Mouse (Mus musculus): ENCODE data around the gene Ctf2. TPM values are rescaled to one million over a fixed set of nuclear protein-coding genes. Genes with fewer than 3 reads are reported as not detected.

The Ctf2 gene
- polyA plus RNA-seq, 1 experiment from 2014 or later = 0.10 TPM

DNA sequence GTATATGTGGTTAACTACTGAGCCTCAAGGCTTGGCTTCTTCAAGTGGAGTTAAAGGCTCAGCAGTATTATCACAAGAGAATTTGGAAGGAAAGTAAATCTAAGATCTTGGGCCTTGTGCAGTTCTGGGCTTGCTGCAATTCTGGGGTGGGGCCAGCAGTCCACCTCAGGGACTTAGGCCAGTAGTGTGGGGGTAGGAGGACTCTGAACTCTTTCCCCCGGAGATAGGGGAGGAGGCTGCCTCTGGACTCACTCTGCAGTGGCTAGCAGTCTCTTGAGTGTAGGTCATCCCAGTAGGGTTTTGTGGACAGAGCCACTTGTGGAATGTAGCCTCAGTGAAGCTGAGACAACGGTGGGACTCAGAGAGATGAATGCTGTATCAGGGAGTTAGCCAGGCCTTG is 33.8 kb upstream of the Ctf2 start:
- no peaks in the 10 kb centered on the region for H3K27me3 ChIP-seq (ENCODE audit: control insufficient read depth, insufficient read depth, low read depth, low read length)
- peaks cover 16% of the 10 kb centered on the region for H3K4me1 ChIP-seq (ENCODE audit: control insufficient read depth, insufficient read depth, low read length)
- H3K9ac ChIP-seq (ENCODE audit: low read depth, low read length) = no peak overlapping the region
- H3K4me3 ChIP-seq (ENCODE audit: low read depth, low read length) = no peak overlapping the region
- H3K27ac ChIP-seq (ENCODE audit: low read length) = no peak overlapping the region
- 78% methylated on average over 2 of the region's 2 CpGs for WGBS
- H3K9me3 ChIP-seq (replicated peaks; ENCODE audit: control insufficient read depth, low read length, poor library complexity, severe bottlenecking) = no peaks in the 10 kb centered on the region
- ATAC-seq = no peak
- H3K4me2 ChIP-seq (ENCODE audit: low read length) = no peak overlapping the region
- peaks cover 34% of the 10 kb centered on the region for H3K36me3 ChIP-seq (ENCODE audit: control insufficient read depth, insufficient read depth, low read length)

DNA sequence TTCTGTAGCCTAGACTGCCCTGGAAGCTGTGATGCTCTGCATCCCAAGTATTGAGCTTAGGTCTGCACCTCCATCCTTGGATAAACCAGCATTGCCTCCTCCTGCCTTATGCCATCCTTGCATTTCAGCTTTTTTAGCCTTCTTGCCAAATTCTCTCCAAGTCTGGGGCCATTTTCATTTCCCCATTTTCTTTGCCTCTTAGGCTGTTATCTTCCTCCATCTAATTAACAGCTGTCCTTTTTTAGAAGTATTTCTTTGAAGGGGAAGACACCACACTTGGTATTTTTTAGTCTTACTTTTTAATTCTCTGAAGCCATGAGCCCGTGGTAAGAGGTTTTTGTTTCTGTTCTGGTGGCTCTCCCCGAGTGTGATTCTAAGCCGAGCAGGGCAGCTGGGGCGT is 31.7 kb upstream of the Ctf2 start:
- Histone ChIP-seq H3K36me3 (ENCODE audit: control insufficient read depth, insufficient read depth, low read length) (peaks cover 34% of the 10 kb centered on the region), H3K9ac (ENCODE audit: low read depth, low read length) (no peak overlapping the region), H3K27ac (ENCODE audit: low read length) (no peak overlapping the region), H3K9me3 (replicated peaks; ENCODE audit: control insufficient read depth, low read length, poor library complexity, severe bottlenecking) (no peaks in the 10 kb centered on the region), H3K4me2 (ENCODE audit: low read length) (no peak overlapping the region), H3K4me3 (ENCODE audit: low read depth, low read length) (no peak overlapping the region), H3K4me1 (ENCODE audit: control insufficient read depth, insufficient read depth, low read length) (peaks cover 3% of the 10 kb centered on the region; the same call in 1 of the 2 replicates), H3K27me3 (ENCODE audit: control insufficient read depth, insufficient read depth, low read depth, low read length) (no peaks in the 10 kb centered on the region)
- 90% methylated on average over 4 of the region's 4 CpGs for WGBS
- ATAC-seq = no peak

DNA sequence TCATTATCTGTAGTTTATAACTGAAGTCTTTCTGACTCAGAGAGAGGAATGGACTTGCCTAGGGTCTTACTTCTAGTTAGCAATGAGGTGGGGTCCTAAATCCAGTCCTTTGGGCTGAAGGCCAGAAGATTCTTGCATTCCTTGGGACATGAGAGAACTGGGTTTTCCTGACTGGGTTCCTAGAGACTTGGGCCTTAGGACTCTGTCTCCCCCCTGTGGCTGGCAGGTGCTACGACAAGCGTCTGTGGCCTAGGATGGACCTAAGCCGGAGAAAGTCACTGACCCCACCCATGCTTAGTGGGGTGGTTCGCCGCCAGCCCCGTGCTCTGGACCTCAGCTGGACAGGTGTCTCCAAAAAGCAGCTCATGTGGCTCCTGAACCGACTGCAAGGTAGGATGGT is 29.1 kb upstream of the Ctf2 start:
- H3K4me2 ChIP-seq (ENCODE audit: low read length) = no peak overlapping the region
- no peak overlapping the region for H3K27ac ChIP-seq (ENCODE audit: low read length)
- no peak overlapping the region for H3K9ac ChIP-seq (ENCODE audit: low read depth, low read length)
- ATAC-seq = no peak
- H3K9me3 ChIP-seq (replicated peaks; ENCODE audit: control insufficient read depth, low read length, poor library complexity, severe bottlenecking) = no peaks in the 10 kb centered on the region
- H3K4me3 ChIP-seq (ENCODE audit: low read depth, low read length) = no peak overlapping the region
- WGBS = 42% methylated on average over 7 of the region's 7 CpGs
- peaks cover 3% of the 10 kb centered on the region; the same call in 1 of the 2 replicates for H3K4me1 ChIP-seq (ENCODE audit: control insufficient read depth, insufficient read depth, low read length)
- peaks cover 32% of the 10 kb centered on the region for H3K36me3 ChIP-seq (ENCODE audit: control insufficient read depth, insufficient read depth, low read length)
- no peaks in the 10 kb centered on the region for H3K27me3 ChIP-seq (ENCODE audit: control insufficient read depth, insufficient read depth, low read depth, low read length)

DNA sequence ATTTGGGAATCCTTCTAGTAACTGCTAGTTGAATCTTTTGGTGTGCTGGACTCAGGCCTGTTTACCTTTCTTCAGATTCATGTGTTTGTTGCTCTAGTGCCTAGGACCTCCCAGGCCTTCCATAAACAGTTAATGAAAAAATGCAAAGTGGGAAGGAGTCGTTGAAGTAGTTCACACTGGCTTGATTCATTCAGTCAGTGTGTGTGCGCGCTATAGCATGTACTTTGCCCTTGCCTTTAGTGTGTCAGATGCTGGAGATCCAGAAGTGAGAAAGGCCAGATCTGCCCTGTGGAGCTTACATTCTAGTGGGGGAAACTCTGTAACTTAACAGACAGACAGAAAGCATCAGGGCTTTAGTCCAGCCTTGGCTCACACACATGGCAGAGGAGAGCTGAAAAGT is 28.5 kb upstream of the Ctf2 start:
- H3K27ac ChIP-seq (ENCODE audit: low read length) = no peak overlapping the region
- WGBS = 95% methylated on average over 3 of the region's 3 CpGs
- peaks cover 3% of the 10 kb centered on the region; the same call in 1 of the 2 replicates for H3K4me1 ChIP-seq (ENCODE audit: control insufficient read depth, insufficient read depth, low read length)
- no peaks in the 10 kb centered on the region for H3K27me3 ChIP-seq (ENCODE audit: control insufficient read depth, insufficient read depth, low read depth, low read length)
- H3K36me3 ChIP-seq (ENCODE audit: control insufficient read depth, insufficient read depth, low read length) = peaks cover 27% of the 10 kb centered on the region
- ATAC-seq = no peak
- no peaks in the 10 kb centered on the region for H3K9me3 ChIP-seq (replicated peaks; ENCODE audit: control insufficient read depth, low read length, poor library complexity, severe bottlenecking)
- H3K4me3 ChIP-seq (ENCODE audit: low read depth, low read length) = no peak overlapping the region
- no peak overlapping the region for H3K4me2 ChIP-seq (ENCODE audit: low read length)
- no peak overlapping the region for H3K9ac ChIP-seq (ENCODE audit: low read depth, low read length)

DNA sequence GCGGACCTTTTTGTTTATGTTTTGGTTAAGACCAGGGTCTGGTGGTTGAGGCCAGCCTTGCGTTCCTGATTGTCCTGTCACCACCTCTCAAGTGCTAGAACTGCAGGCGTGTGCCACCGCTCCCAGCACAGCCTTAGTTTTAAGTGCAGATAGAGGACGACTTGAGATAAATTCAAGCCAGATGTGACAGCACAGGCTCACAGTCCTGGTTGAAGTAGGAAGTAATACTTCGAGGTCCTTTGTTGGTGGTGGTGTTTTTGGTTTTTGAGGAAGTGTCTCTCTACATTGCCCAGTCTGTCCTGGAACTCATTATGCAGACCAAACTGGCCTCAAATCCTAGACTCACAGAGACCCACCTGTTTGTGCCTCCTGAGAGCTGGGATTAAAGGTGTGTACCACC is 27.8 kb upstream of the Ctf2 start:
- ATAC-seq = no peak
- WGBS = 83% methylated on average over 6 of the region's 6 CpGs
- no peak overlapping the region for H3K27ac ChIP-seq (ENCODE audit: low read length)
- H3K4me3 ChIP-seq (ENCODE audit: low read depth, low read length) = no peak overlapping the region
- no peaks in the 10 kb centered on the region for H3K27me3 ChIP-seq (ENCODE audit: control insufficient read depth, insufficient read depth, low read depth, low read length)
- H3K36me3 ChIP-seq (ENCODE audit: control insufficient read depth, insufficient read depth, low read length) = peaks cover 25% of the 10 kb centered on the region
- H3K9me3 ChIP-seq (replicated peaks; ENCODE audit: control insufficient read depth, low read length, poor library complexity, severe bottlenecking) = no peaks in the 10 kb centered on the region
- H3K4me2 ChIP-seq (ENCODE audit: low read length) = no peak overlapping the region
- H3K4me1 ChIP-seq (ENCODE audit: control insufficient read depth, insufficient read depth, low read length) = peaks cover 6% of the 10 kb centered on the region
- H3K9ac ChIP-seq (ENCODE audit: low read depth, low read length) = no peak overlapping the region

DNA sequence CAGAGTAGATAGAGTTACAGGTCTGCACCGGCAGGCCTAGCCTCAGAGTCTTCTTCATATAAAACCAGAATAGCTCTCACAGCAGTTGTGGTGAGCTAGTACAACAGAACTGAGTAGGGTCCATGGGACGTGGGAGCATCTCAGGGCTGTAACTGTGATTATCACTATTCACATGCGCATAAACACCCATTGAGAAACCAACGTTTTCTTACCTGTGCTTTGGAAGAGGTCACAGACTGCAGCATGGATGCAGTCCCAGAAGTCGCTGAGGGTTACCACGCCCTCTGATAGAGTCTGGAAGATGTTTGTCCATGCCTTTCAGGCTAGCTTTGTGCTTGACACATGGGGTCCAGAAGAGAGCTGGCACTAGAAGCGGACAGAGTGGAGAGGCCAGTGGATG is 21.8 kb upstream of the Ctf2 start:
- no peak overlapping the region for H3K4me2 ChIP-seq (ENCODE audit: low read length)
- WGBS = 94% methylated on average over 7 of the region's 7 CpGs
- no peak for ATAC-seq
- H3K27ac ChIP-seq (ENCODE audit: low read length) = no peak overlapping the region
- no peak overlapping the region for H3K4me3 ChIP-seq (ENCODE audit: low read depth, low read length)
- no peaks in the 10 kb centered on the region for H3K9me3 ChIP-seq (replicated peaks; ENCODE audit: control insufficient read depth, low read length, poor library complexity, severe bottlenecking)
- no peaks in the 10 kb centered on the region for H3K27me3 ChIP-seq (ENCODE audit: control insufficient read depth, insufficient read depth, low read depth, low read length)
- peaks cover 11% of the 10 kb centered on the region for H3K4me1 ChIP-seq (ENCODE audit: control insufficient read depth, insufficient read depth, low read length)
- no peak overlapping the region for H3K9ac ChIP-seq (ENCODE audit: low read depth, low read length)
- H3K36me3 ChIP-seq (ENCODE audit: control insufficient read depth, insufficient read depth, low read length) = peaks cover 51% of the 10 kb centered on the region

DNA sequence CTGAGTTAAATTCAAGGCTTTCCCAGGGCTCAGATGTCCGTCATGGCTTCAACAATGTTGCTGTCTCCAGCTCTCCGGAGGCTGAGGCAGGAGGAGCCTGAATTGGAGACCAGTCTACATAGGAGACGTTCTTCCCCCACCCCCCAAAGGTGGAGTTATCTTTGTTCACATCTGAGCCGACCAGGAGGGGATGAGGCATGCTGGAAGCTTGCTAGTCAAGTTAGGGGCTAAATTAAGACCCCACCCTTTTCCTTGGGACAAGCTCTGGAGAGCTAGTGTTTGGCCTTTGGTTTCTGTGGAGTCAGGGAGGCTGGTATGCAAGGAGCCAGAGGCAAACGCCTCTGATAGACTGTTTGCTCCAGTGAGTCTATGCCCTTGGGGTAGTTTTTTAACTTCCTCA is 21.2 kb upstream of the Ctf2 start:
- Histone ChIP-seq H3K4me3 (ENCODE audit: low read depth, low read length) (no peak overlapping the region), H3K4me2 (ENCODE audit: low read length) (no peak overlapping the region), H3K9ac (ENCODE audit: low read depth, low read length) (no peak overlapping the region), H3K36me3 (ENCODE audit: control insufficient read depth, insufficient read depth, low read length) (peaks cover 49% of the 10 kb centered on the region), H3K27me3 (ENCODE audit: control insufficient read depth, insufficient read depth, low read depth, low read length) (no peaks in the 10 kb centered on the region), H3K27ac (ENCODE audit: low read length) (no peak overlapping the region), H3K9me3 (replicated peaks; ENCODE audit: control insufficient read depth, low read length, poor library complexity, severe bottlenecking) (no peaks in the 10 kb centered on the region), H3K4me1 (ENCODE audit: control insufficient read depth, insufficient read depth, low read length) (peaks cover 12% of the 10 kb centered on the region)
- 76% methylated on average over 5 of the region's 5 CpGs for WGBS
- no peak for ATAC-seq

DNA sequence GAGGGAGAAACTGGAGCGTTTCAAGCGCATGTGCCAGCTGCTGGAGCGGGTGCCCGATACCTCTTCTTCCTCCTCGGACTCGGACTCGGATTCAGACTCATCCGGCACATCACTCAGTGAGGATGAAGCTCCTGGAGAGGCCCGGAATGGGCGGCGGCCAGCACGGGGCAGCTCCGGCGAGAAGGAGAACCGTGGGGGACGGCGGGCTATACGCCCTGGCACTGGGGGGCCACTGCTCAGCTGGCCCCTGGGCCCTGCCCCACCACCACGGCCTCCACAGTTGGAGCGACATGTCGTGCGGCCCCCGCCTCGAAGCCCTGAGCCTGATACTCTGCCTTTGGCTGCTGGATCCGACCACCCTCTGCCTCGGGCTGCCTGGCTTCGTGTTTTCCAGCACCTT is 20.1 kb upstream of the Ctf2 start:
- H3K36me3 ChIP-seq (ENCODE audit: control insufficient read depth, insufficient read depth, low read length) = peaks cover 42% of the 10 kb centered on the region
- no peaks in the 10 kb centered on the region for H3K27me3 ChIP-seq (ENCODE audit: control insufficient read depth, insufficient read depth, low read depth, low read length)
- no peak overlapping the region for H3K27ac ChIP-seq (ENCODE audit: low read length)
- no peaks in the 10 kb centered on the region for H3K9me3 ChIP-seq (replicated peaks; ENCODE audit: control insufficient read depth, low read length, poor library complexity, severe bottlenecking)
- no peak overlapping the region for H3K4me3 ChIP-seq (ENCODE audit: low read depth, low read length)
- H3K4me1 ChIP-seq (ENCODE audit: control insufficient read depth, insufficient read depth, low read length) = peaks cover 20% of the 10 kb centered on the region
- 92% methylated on average over 22 of the region's 27 CpGs for WGBS
- no peak for ATAC-seq
- no peak overlapping the region for H3K9ac ChIP-seq (ENCODE audit: low read depth, low read length)
- H3K4me2 ChIP-seq (ENCODE audit: low read length) = no peak overlapping the region

DNA sequence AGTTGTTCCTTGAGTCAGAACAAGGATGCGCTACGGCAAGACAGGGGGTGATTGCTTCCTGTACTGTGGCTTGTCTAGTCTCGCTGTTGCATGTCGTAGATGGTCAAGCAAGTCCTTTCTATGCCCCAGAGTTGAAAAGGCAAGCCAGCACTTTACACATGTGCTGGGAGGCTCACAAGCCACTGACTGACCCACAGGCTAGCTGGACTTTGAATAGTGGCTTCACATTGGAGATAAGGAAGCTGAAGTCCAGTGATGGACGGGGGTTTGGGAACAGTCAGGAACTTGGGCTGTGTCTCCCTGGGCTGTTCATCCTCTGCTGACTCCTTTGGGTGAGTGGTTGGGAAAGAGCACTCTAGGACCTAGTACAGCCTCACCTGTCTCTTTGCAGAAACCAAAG is 19.7 kb upstream of the Ctf2 start:
- H3K9me3 ChIP-seq (replicated peaks; ENCODE audit: control insufficient read depth, low read length, poor library complexity, severe bottlenecking) = no peaks in the 10 kb centered on the region
- no peak overlapping the region for H3K4me3 ChIP-seq (ENCODE audit: low read depth, low read length)
- H3K27ac ChIP-seq (ENCODE audit: low read length) = no peak overlapping the region
- ATAC-seq = no peak
- peaks cover 20% of the 10 kb centered on the region for H3K4me1 ChIP-seq (ENCODE audit: control insufficient read depth, insufficient read depth, low read length)
- H3K9ac ChIP-seq (ENCODE audit: low read depth, low read length) = no peak overlapping the region
- H3K27me3 ChIP-seq (ENCODE audit: control insufficient read depth, insufficient read depth, low read depth, low read length) = no peaks in the 10 kb centered on the region
- 93% methylated on average over 5 of the region's 5 CpGs for WGBS
- H3K36me3 ChIP-seq (ENCODE audit: control insufficient read depth, insufficient read depth, low read length) = peaks cover 42% of the 10 kb centered on the region
- no peak overlapping the region for H3K4me2 ChIP-seq (ENCODE audit: low read length)

Data from midbrain, embryonic 16.5 days (tissue).